Mouse (Mus musculus) lung, adult 2 months (tissue): ENCODE results near the gene Chrd.

ENCODE experiments used
- CTCF ChIP-seq: fragments of 200-500 bp; IDR thresholded peaks from 2 replicates; pipeline ENCODE4 v1.5.1; 2011; ENCODE audit warnings: mild to moderate bottlenecking, low read length, control low read depth; ENCODE audit not compliant: insufficient read depth
- POLR2A ChIP-seq: fragments of 200-500 bp; IDR thresholded peaks from 2 replicates; pipeline ENCODE4 v1.6.1; 2011; ENCODE audit warnings: low read depth, mild to moderate bottlenecking, control low read depth, low read length, borderline replicate concordance; ENCODE audit errors: extremely low read depth

DNA sequence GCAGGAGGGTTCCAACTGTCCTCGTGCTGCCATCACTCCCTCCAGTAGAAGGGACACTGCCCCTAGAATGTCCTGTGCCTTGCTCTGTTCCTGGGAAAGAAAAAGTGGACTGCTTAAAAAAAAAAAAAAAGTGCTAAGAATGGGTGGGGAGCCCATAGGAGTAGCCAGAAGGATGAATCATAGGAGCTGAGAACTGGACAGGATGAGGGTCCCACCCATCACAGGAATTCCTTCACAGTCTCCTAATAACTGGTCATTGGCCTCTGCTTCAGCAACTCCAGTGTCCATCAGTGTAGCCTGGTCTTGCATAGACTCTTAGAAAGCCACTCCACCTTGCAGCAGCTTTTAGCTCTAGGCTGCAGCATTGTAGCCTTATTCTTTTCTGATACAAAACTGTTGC lies 6.5 kb upstream of the Chrd start:
- TF ChIP-seq CTCF: no peak
- TF ChIP-seq POLR2A: no peak
